Mouse (Mus musculus) urinary bladder, postnatal 0 days (tissue): ENCODE results near the gene Rfk. TPM values are rescaled to one million over a fixed set of nuclear protein-coding genes. Genes with fewer than 3 reads are reported as not detected.

Source experiments
- polyA plus RNA-seq: library from polyadenylated mRNA; unstranded; fragments of >200 nt; fragmentation: Nextera tagmentation; extraction: Ambion mirVana; gene quantifications from 2 replicates; pipeline ENCODE4 v1.2.1, GENCODE M21; 2015

The Rfk gene
- 47.0 and 53.0 TPM in 2 replicates for polyA plus RNA-seq

GRCm38 (mm10) chr19:17393841-17394591, at the start of gene Rfk:
Rfk (plus strand) TSS chr19:17394043.

GRCm38 (mm10) chr19:17372701-17373100, 21.1 kb upstream of the Rfk start, which contains the start of gene Gcnt1:
Gcnt1 (minus strand) TSS chr19:17372844.

Other genes starting within 250 kb of the Rfk start
- gene Gcnt1, start 21.2 kb upstream of the Rfk start, polyA plus RNA-seq = 19.0 and 20.8 TPM in 2 replicates